Mouse (Mus musculus) spleen, adult 18-20 months (tissue): Measurements from ENCODE around the gene Dmtf1.
A peak's percentile ranks its signal among the peaks of the same experiment; 100 is the strongest.
"Not testable (repeated sequence)": the region's sequence is repeated elsewhere in the genome, so short reads cannot be mapped to it uniquely, and the experiment has no call there.

Source experiments
- DNase-seq, 2 experiments: peaks; one replicate each; pipeline ENCODE4 v3.0.0; 2022; ENCODE audit warnings: mixed read lengths in 2 of 2

Gene Dmtf1

DNA sequence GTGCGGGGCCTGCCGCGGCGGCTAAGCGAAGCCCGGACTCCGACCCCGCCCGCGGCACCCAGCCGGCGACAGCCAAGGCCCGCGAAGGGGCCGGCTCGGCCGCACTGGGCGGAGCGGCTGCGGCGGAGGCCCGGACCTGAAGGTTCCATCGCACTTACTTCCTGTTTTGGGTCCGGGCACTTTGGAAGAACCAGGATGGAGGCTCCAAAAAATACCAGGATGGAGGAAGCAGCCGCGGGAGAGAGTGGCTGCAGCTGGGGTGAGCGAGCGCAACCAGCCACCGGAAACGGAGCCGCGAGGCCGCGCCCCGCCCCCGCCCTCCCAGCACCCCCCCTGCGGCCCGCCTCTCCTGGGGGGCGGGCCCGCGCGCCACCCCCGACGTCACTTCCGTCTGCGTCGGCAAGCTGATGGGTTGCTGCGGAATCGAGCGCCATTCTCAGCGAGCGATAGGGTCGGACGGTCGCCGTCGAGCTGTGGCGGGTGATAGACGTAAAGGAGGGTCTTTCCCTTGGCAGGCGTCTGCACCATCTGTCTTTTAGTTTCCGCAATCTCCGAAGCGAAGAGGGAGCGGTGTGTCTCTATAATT, at the start of gene Dmtf1:
TSS of gene Dmtf1 (minus strand) at position 321 of the 586 bp plus-strand sequence.
- peak; percentile 77 to 83 for DNase-seq

DNA sequence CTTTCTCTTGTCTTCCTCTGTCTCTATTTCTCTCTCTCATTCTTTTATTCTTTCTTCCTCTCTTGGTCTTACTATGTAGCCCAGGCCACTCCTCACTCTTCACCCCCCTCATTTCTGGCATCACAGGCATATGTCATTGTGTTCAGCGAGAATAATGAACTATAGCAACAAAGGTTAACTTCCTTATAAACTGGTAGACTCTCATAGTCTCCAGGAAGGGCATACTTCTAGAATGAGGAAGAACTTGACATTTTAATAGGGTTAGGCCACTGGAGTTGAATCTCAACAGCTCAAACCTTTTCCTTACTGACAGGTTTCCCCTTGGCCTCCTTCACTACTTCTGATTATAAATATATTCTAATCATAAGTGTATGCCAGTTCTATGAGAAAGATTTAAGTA, 24.9 kb upstream of the Dmtf1 start:
- DNase-seq = no peak

DNA sequence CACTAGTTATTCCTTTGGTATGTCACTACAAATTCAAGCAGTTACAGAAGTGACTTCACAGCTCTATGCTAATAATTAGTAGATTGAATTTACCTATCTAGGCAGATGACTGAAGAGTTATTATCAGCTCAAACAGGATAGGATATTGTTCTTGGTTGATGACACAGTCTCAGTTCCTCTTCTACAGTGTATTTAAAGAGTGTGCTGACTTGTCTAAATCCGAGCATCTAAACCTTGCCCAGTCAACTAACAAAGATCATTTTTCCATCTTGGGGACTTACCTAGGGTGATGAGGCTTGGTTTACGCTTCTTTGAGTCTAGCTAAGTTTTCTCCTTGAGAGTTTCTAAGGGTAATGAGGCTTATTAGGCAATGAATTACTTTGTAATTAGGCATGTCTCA, 11.7 kb upstream of the Dmtf1 start:
- DNase-seq = no peak

DNA sequence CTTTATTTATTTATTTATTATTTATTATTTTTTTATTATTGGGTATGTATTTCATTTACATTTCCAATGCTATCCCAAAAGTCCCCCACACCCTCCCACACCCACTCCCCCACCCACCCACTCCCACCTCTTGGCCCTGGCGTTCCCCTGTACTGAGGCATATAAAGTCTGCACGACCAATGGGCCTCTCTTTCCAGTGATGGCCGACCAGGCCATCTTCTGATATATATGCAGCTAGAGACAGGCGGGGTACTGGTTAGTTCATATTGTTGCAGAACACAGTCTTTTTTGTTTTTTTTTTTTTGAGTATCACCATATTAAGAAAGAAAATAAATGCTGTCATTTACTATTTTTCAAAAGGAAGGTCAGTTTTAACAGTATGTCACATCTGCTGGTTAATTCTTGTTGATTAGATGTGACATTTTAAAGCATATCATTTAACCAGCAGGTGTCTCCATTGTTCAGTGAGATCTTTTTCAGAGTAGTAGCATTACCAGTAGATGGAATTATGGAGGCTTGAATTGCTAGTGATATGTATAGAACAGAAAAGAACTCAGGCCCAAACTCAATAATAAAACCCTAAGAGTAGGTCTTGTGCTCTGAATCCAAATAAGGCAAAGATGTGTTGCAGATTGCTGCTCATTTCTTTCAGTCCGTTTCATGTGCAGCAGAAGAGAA, 7.9 kb upstream of the Dmtf1 start:
- DNase-seq = not testable (repeated sequence)

DNA sequence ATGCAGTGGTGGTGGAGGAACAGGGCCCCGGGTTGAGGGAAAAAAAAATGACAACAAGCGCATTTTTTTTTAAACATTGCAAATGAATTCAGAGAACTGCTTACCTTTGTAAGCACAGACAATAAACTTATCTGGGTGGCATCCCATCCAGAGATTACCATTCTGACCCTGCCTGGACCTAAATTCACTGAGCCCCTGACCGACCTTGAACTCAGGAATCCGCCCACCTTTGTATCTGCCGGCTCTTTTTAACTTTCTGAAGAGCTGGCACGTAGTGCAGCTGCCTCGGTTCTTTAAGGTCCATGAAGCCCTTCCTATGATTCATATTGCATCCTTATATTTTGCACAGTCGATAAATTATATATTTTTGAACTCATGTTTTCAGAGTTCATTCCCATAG, 4.8 kb upstream of the Dmtf1 start:
- DNase-seq = no peak

DNA sequence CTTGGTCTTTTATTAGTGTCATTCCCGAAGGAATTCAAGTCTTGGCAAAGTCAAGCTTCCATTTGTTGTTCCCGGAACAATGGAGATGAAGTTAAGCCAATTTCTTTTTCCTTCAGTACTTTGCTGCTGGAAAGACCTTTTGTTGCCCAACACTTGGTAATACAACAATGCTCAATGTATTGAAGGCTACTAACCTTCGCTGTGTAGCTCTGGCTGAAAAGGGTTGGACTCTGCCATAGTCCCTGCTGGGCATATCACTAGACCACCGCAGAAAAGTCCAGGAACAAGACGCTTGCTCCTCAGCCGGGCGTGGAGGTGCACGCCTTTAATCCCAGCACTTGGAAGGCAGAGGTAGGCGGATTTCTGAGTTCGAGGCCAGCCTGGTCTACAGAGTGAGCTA, 3.6 kb upstream of the Dmtf1 start:
- not testable (repeated sequence) for DNase-seq

DNA sequence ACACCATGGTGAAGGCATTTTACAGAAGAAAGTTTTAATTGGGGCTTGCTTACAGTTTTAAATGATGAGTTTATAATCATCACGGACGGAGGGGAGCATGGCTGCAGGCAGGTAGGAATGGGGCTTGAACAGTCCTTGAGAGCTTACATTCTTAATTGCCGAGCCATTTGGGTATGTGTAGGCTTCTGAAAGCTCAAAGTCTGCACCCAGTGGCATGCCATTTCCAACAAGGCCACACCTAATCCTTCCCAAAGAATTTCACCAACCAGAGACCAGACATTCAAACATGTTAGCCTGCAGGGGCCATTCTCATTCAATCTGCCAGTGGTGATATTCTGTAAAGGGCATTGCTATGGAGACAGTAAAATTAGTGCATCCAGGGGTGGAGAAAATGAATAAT, 1.8 kb upstream of the Dmtf1 start:
- no peak for DNase-seq

DNA sequence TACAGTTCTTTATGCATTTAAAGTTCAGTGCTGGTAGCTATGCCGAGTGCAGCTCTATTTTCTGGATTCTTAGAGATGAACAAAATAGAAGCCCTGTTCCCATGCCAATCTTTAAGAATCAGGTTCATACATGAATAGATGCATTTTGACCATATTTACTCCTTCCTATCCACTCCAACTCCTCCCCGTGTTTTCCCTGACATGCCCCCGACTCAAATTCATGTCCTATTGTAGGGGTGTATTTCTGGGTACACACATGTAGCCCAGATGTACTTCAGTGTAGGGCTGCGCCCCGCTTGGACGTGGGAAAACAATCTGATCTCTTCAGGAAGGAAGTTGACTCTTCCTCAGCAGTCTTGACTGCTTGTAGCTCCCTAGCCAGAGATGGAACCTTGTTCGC, 512 bp upstream of the Dmtf1 start:
- DNase-seq = peak in 1 of 2 experiments; percentile 14

DNA sequence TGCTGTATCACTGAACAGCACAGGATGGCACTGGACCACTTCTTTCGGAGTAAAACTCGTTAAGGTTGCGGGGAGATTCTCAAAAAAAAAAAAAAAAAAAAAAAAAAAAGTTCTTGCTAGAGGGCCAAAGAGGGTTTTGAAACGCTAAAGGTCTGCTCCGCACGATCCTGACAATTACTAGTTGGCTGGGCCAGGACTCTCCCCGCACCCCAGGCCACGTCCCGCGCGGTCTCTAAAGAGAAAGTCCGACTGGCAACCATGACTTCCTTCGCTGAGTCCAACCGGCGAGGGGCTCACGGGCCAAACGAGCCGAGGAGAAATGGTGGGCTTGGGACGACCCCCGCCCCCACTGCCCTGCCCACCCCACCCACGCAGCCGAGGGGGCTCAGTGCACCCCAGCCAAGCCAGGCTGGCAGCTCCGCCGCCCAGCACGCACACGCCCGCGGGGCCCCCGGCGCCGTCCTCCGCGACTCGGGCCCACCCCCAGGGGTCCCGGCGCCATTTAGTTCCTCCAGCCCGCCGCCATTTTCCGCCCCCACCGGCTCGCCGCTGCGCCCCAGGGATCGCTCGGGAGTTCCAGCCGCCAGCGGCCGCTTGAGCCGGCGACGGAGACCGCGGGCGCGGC, 633 bp downstream of the Dmtf1 start:
- peak in 1 of 2 experiments; percentile 30 for DNase-seq

DNA sequence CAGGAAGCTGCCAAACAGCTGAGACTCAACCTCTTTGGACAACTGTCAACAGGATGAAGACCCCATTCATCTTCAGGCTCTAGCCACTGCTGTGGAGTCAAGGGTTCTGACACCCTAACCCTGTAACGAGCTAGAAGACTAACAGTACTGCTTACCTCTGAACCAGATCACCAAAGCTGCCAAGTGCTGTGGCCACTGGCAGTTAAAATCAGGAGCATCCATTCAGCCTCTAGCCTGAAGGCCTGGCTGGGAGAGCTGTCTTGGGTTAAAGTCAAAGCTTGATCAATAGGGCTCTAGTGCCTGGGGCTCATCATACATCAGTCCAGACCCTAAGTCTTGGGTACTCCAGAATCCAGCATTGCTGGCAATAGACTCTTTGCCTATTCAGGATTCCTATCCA, 4.2 kb downstream of the Dmtf1 start:
- no peak for DNase-seq

DNA sequence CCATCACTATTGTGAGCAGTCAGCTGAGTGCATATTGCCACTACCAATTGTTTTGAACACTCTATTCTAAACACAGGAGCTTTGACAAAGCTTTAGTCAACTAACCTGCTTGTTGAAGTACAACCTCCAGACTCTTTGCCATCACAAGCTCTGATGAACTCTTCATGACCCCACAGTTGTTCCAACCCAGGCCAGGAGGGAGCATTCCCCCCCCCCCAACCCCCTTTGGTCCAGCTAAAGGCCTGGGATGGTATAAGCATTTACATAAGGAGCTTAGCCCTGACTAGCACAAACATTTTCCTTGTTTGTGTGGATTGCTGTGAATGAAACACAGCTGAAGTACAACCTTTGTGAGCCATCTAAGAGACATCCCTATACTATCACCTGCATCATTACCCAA, 4.8 kb downstream of the Dmtf1 start:
- no peak for DNase-seq

DNA sequence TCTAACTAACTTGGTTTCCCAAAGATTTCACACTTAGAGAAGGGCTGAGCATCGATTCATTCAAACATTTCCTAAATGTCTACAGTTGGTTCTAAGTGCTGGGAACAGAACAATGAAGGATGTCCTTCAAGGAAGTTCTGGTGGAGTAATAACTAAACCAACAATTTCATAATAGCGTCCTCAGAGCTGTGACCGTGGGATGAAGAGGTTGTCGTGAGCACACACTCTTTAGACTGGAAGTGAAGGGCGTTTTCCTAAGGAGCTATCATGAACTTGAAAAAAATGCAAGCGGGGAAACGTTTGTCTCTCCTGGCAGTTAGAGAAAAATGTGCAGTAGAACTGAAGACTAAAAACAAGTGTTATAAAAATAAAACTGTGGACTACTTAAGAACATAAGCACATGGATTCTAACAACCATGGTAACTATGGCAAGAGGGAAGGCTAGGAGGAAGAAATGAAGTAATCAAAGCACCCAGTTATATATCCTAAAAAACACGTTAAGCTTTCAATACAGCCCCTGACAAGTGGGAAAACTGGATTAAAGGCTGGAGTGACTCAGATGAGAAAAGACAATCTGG, 12.2 kb downstream of the Dmtf1 start:
- no peak for DNase-seq

DNA sequence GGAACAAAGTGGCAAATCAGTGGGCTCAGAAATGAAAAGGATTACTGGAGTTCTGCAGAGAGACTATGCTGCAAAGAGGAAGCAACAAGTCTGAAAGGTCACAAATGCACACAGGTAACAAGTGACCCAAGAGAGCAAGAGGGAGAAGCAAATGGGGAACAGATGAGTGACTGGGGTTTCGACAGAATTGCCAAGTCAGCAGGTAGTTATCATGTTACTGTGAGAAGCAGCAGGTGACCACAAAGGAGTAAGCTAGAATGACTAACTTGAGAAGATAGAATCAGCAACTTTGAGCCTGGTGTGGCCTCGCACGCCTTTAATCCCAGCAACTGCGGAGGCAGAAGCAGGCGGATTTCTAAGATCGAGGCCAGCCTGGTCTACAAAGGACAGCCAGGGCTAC, 19.2 kb downstream of the Dmtf1 start:
- DNase-seq = no peak

DNA sequence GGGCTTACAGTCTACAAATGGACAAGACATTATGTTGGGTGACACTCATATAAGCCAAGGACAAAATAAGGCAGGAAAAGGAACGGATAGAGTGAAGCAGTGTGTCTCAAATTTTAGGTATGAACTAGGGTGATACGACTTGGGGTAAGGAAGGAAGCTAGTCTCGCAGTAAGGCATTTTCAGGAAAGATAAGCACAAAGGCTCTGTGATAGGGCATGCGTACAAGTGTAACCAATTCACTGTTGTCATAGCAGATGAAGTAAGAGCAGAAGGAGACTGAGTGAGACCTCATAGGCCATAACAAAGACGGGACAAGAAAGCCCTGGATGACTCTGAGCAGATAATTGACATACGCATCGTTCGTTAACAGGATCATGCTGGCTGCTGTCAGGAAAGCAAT, 20.9 kb downstream of the Dmtf1 start:
- no peak for DNase-seq

DNA sequence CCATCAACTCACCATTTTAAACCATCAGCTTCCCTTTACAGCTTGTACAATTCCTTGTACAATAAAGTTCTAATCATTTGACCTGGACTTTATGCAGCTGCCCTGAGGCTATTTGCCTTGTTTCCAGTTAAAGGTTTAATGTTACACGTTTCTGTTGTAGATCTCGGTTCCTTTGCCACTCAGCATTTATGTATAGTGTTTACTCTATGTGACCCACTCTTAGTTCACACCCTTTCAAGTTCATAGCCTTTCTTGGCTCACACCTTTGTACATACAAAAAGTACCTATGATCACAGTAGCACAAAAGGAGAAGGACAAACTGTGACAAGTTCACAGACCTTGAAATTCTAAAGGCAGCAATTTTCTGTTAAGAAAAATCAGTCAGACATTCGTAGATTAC, 26.0 kb downstream of the Dmtf1 start:
- DNase-seq = no peak

DNA sequence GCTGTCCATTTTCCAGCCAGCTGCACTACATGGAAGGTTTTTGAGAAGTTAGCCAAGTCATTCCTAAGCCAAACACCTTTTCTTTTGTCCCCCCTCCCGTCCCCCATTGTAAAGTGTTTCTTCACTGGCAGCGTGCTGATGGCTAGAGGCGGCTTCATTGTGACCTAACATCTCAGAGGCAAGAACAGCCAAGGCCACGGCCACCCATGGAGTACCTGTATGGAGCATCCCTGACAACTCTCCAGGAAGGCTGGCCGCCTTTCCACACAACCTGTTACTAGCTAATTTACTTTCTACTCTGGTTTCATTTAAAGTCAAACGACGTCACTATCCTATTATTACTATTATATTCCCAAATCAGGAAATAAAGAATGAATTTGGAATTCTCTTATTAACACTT, 29.8 kb downstream of the Dmtf1 start:
- no peak for DNase-seq

DNA sequence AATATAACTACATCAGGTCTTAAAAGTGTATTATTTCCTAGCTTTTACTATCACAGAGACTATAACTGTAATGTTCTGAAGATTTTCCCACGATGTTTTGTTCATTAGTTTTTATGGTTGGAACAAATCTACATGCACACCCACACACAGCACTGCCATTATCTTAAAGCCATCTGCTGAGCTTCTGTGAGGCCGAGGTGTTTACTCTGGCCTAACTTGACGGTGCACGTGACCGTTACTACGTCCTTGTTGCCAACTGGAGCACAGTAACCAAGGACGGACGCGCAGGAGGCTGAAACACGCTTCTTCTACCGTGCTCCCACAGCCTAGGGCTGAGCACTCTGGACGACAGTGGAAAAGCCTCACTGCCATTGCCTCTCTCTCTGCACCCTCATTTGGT, 33.0 kb downstream of the Dmtf1 start:
- DNase-seq = no peak

DNA sequence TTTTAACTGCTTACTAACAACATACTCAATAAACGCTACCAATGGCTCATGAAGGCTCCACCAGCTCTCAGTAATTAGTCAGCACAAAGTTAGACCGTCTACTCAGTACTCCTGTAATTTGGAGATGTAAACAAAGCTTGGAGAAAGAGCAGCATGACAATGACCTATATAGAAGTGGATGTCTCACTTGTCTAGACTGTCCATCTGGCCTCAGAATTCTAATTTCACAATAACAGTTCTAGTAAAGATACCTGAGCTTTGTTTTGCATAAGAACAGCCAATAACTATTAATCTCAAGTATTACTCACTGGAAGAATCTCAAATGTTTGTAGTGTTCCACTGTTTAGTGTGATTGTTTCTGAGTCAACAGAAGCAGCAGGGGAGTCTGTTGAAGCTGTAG, 37.4 kb downstream of the Dmtf1 start:
- no peak for DNase-seq

DNA sequence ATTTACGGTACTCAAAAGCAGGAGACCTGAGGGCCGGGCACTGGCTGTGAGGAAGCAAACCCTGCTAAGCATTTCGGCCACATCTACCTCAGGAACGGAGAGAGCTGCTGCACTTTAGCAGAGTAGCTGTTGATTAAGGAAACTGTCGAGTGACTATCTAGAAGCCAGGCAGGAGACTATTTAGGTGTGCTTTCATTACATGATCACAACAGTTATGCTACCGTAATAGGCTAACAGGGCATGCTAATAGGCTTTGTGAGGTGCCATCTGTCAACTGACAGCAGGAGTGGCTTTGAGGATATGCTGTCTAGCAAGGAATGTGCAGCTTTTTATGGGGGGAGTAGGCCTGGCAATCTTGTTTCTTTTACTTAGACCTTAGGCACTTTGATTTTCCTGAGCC, 47.4 kb downstream of the Dmtf1 start:
- DNase-seq = no peak

DNA sequence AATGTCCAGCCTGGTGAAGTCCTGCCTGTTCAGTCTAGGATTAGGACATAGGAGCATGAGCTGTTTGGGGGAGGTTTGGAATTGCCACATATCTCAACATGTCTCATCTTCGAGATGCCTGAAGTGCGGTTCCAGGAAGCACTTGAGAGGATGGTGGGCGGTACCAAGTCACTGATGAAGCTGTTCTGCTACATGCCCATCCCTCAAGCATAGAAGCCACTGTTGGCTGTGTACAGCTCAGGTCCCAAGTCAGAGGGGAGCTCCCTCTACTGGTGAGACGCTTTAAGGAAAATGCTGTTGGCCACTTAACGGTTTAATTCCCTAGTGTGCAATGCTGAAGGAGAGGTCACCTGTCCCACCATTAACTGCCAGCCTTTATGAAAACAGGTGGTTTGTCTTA, 49.8 kb downstream of the Dmtf1 start:
- peak; percentile 38 to 59 for DNase-seq

DNA sequence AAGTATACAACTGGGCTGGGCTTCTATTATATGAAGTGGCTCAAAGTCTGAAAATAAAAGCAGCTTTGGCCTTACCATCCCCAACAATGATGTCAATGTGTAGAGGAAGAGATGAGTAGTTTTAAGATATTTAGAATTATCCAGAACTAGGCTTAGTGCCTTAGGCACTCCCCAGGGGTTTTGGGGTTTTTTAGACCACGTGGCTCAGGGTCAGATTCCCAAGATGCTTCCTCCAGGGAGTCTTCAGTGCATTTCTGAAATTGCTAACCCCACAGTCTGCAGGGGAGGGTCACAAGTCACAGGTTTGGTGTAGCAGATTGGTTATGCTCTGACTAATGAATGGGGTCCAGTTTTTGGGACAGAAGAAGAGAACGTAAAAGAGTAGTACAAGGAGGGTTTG, 50.3 kb downstream of the Dmtf1 start:
- no peak for DNase-seq

DNA sequence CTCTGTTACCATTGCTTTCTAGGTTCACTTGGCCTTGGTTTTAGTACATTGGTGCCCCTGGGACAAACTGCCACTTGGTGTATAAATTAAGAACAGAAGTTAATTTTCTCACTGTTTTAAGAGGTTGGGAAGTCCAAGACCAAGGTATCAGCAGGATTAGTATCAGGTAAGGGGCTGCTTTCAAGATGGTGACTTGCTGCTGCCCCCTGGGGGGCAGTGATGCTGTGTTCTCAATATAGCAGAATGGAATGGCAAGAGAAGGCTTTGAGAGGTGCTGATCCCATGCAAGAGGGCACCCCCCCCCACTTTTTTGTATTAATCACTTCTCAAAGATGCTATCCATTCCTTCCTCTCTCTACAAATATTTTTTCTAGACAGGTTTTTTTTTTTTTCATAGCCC, 52.0 kb downstream of the Dmtf1 start:
- DNase-seq = peak in 1 of 2 experiments; percentile 59

DNA sequence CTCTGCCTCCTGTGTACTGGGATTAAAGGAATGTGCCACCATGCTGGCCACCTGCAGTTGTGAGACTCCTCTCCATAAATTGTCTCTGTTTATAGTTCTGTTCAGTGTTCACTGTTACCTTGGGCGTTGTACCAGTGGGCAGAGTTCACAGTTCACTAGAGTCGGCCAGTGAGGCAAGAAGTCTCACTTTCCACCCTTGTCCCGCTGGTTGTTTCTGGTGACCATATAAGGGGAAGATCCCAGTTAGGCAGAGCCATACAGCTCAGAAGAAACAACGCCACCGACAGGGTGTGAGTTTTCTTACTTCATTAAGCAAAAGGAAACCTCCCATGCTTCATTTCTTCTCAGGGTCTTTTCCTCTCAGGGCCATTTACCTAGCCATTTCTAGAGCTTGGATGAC, 53.1 kb downstream of the Dmtf1 start:
- DNase-seq = no peak
